Mouse (Mus musculus) stomach, postnatal 0 days (tissue): Measurements from ENCODE around the gene Cacna1g. TPM values are rescaled to one million over a fixed set of nuclear protein-coding genes. Genes with fewer than 3 reads are reported as not detected.

ENCODE experiments used
- ATAC-seq: fragments of 200-750 bp; cut with Nextera tagmentation; 2 replicates; pipeline ENCODE4 v1.8.0; 2017; ENCODE audit not compliant: low FRiP score, low TSS enrichment
- DNase-seq: peaks from one replicate; pipeline ENCODE4 v3.0.0-alpha.2; 2016; ENCODE audit warnings: low spot score
- H3K27ac ChIP-seq: fragments of 300-500 bp; sonication (generic); replicated peaks from 2 replicates; pipeline ENCODE4 v1.5.1; 2014; ENCODE audit warnings: mild to moderate bottlenecking, control low read depth
- H3K27me3 ChIP-seq: fragments of 300-500 bp; sonication (generic); 2 replicates; pipeline ENCODE4 v1.6.1; 2014; ENCODE audit warnings: low read length; ENCODE audit not compliant: control insufficient read depth, insufficient read depth
- H3K36me3 ChIP-seq: fragments of 300-500 bp; sonication (generic); 2 replicates; pipeline ENCODE4 v1.6.1; 2014; ENCODE audit warnings: low read length, mixed read lengths; ENCODE audit not compliant: control insufficient read depth, insufficient read depth
- H3K4me1 ChIP-seq: fragments of 300-500 bp; sonication (generic); replicated peaks from 2 replicates; pipeline ENCODE4 v1.6.1; 2014; ENCODE audit warnings: antibody characterized with exemption; ENCODE audit not compliant: control insufficient read depth, insufficient read depth
- H3K4me2 ChIP-seq: fragments of 300-500 bp; sonication (generic); replicated peaks from 2 replicates; pipeline ENCODE4 v1.6.1; 2014; ENCODE audit warnings: low read depth, mild to moderate bottlenecking, control low read depth, moderate library complexity
- H3K4me3 ChIP-seq: fragments of 300-500 bp; sonication (generic); 2 replicates; pipeline ENCODE4 v1.5.1; 2014; ENCODE audit warnings: low read depth, low read length, control low read depth
- H3K9ac ChIP-seq: fragments of 300-500 bp; sonication (generic); 2 replicates; pipeline ENCODE4 v1.6.1; 2014; ENCODE audit warnings: mild to moderate bottlenecking, low read length, control low read depth, mixed read lengths
- H3K9me3 ChIP-seq: fragments of 300-500 bp; sonication (generic); 2 replicates; pipeline ENCODE4 v1.6.1; 2016; ENCODE audit warnings: low read length; ENCODE audit not compliant: control insufficient read depth
- CTCF ChIP-seq: IDR thresholded peaks from 2 replicates; pipeline ENCODE4 v1.5.1; 2016; ENCODE audit warnings: antibody characterized with exemption, low read depth, mild to moderate bottlenecking, moderate library complexity
- EP300 ChIP-seq: optimal IDR thresholded peaks from 2 replicates; pipeline ENCODE3; 2016; ENCODE audit warnings: antibody characterized with exemption
- WGBS: fragments of 180-500 bp; shearing (Covaris S2); extraction: QIAGEN DNeasy Blood & Tissue Kit; methylation state at CpG from one replicate; pipeline ENCODE4 v1.1.7; 2014; 5-methylcytosine and 5-hydroxymethylcytosine counted together
- polyA plus RNA-seq: library from polyadenylated mRNA; unstranded; fragments of >200 nt; fragmentation: Nextera tagmentation; extraction: Ambion mirVana; gene quantifications from 2 replicates; pipeline ENCODE4 v1.2.1, GENCODE M21; 2015

The Cacna1g gene
- polyA plus RNA-seq, result 1.8 and 2.0 TPM in 2 replicates

DNA sequence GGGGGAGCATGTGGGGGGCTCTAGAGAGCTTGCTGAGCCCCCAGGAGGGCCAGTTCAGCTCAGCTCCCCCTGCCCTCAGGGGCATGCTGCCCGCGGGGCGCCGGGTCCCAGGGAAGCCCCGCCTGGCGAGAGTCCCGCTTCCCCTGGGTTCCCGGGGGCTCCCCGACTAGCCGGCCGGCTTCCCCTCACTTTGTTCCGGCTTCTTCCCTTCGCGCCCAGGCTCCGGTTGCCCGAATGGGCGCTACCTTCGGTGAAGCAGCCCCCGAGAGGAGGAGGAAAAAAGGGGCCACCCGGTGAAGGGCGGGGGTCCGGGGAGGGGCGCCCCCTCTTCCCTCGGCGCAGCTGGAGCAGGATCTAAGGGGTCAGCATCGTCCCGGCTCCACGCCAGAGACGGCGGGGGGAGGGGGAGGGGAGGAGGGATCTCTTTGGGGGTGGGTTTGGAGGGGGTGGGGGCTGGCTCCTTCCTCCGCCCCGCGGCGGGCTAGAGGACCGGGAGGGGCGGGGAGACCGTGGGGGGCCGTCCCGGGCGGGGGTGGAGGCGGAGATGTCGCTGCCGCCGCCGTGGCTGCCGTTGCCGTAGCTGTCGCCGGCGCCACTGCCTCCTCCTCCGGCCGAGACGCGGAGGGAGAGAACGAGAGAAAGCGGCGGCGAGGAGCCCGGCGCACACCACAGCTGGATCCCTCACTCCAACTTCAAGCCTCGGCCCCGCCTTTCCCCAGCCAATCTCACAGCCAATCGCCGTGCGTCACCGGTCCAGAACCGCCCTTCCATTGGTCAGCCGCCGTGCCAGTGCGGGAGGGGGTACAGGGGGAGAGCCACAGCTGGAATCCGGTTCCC lies at the start of gene Cacna1g:
Cacna1g (minus strand) TSS at position 492 of the 837 bp plus-strand sequence.
- ATAC-seq (peak; percentile 90), DNase-seq (peak; percentile 88)
- Histone ChIP-seq H3K9me3 (no peaks in the 10 kb centered on the region), H3K27ac (peak within 1 kb of the TSS; percentile 56), H3K27me3 (peaks cover 7% of the 10 kb centered on the region; the same call in 1 of the 2 replicates), H3K36me3 (no peaks in the 10 kb centered on the region), H3K4me2 (peak within 1 kb of the TSS; percentile 92), H3K9ac (peak within 1 kb of the TSS; percentile 67), H3K4me3 (peak within 1 kb of the TSS; percentile 61), H3K4me1 (peaks cover 6% of the 10 kb centered on the region)
- WGBS, result under 1% methylated on average over 41 of the region's 71 CpGs
- TF ChIP-seq CTCF (no peak), EP300 (no peak)

DNA sequence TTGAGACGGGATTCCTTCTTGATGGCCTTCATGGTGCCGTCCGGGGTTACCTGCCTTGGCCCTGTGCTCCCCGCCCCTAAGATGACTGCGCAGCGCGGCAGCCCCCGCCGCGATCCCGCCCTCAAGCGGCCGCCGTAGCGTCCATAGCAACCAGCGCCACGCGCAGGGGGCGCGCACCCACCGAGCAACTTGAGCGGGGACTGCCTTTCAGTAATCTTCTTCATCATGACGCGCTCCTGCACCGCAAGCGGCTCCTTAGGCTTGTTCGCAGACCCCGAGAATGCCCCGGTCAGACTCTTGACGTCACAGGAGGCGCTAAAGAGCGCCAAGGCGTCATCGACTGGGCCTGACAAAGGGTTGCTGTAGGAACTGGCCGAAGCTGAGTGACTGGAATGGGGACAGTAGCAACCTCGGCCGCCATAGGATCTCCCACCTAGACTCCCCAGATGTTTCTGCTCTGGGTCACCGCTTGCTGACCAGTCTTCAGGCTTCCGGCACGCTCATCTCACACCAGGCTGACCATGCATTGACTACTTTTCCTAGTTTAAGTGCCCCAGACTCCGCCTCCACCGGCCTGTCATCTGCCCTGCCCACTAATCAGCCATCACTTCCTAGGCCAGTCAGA lies 47.3 kb upstream of the Cacna1g start, which contains the start of gene Mycbpap:
Mycbpap (minus strand) TSS at position 524 of the 625 bp plus-strand sequence.
- Histone ChIP-seq H3K4me1 (0 out of 2 replicates have a peak, but pooled peaks cover 3% of the 10 kb centered on the region), H3K4me3 (peak within 1 kb of the TSS; percentile 53), H3K27me3 (no peaks in the 10 kb centered on the region), H3K9ac (peak within 1 kb of the TSS; percentile 70), H3K27ac (no peak within 1 kb of the TSS), H3K4me2 (peak within 1 kb of the TSS; percentile 82), H3K36me3 (no peaks in the 10 kb centered on the region), H3K9me3 (no peaks in the 10 kb centered on the region)
- DNase-seq (peak; percentile 72), ATAC-seq (peak; percentile 73)
- WGBS, result 2% methylated on average over 42 of the region's 42 CpGs
- TF ChIP-seq CTCF (peak; percentile 45), EP300 (no peak)

DNA sequence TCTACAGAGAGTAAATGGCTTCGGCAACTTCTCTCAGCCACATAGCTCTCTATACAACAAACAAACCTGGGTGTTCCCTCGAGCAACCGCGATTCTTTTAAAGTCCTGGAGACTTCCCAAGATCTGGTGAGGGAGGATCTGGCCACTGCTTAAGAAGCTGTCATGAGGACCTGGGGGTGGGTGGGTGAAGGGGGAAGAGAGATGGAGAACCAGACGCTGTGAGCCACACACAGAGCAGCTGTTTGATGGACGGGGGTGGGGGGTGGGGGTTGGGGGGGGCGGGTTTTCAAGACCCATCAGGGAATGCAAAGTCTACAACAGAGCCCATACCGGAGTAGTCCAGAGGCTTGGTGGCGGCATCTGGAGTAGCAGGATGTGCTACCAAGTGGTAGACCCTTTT lies 39.5 kb upstream of the Cacna1g start:
- no peak for DNase-seq
- no peaks in the 10 kb centered on the region for H3K36me3 ChIP-seq
- no peak overlapping the region for H3K4me3 ChIP-seq
- peak; percentile 10; the same call in 1 of the 2 replicates for ATAC-seq
- 19% methylated on average over 9 of the region's 9 CpGs for WGBS
- TF ChIP-seq CTCF, result no peak
- TF ChIP-seq EP300, result no peak
- H3K27me3 ChIP-seq, result no peaks in the 10 kb centered on the region
- H3K27ac ChIP-seq, result no peak overlapping the region
- no peak overlapping the region for H3K4me2 ChIP-seq
- H3K4me1 ChIP-seq, result no peaks in the 10 kb centered on the region
- no peaks in the 10 kb centered on the region for H3K9me3 ChIP-seq
- no peak overlapping the region for H3K9ac ChIP-seq

DNA sequence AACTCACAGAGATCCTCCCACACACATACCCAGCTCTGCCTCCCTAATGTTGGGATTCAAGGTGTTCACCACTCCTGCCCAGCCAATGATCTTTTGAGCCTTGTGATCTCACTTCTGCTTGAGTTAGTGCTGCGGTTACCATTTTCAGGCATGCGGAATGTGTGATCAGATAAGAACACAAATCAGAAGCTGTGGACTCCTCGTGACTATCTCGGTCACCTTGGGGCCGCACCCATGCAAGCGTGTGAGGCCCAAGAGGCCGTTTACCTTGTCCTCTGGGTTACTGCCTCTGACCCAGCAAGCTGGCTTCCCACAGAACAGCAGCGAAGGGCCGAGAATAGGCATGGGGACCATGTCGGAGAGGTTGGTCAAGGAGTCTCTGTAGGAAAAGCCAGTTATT lies 35.0 kb upstream of the Cacna1g start:
- Histone ChIP-seq H3K36me3 (no peaks in the 10 kb centered on the region), H3K27ac (peak overlapping the region; percentile 5; the same call in 1 of the 2 replicates), H3K4me1 (no peaks in the 10 kb centered on the region), H3K9me3 (no peaks in the 10 kb centered on the region), H3K4me2 (no peak overlapping the region), H3K27me3 (no peaks in the 10 kb centered on the region), H3K9ac (no peak overlapping the region), H3K4me3 (no peak overlapping the region)
- DNase-seq, result peak; percentile 75
- no peak for TF ChIP-seq CTCF
- no peak for TF ChIP-seq EP300
- peak; percentile 86 for ATAC-seq
- WGBS, result 60% methylated on average over 10 of the region's 10 CpGs

DNA sequence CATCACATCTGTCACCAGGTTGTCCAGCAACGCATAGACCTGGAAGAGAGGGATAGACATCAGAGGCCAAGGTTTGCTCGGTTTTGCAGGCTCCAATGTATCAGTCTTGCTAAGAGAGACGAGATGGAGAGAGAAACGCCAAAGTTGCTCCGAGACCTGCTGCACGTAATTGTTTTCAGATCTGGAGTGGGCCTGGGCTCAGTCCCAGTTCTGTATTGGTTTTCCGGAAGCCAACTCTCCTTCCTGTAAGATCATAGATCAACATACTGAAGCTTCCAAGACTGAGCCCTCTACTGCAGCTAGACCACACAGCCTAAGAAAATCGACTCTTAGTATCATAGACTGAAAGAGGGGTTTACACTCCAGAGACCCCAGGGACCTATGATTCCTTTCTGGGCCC lies 27.5 kb upstream of the Cacna1g start:
- Histone ChIP-seq H3K36me3 (no peaks in the 10 kb centered on the region), H3K27me3 (no peaks in the 10 kb centered on the region), H3K4me2 (no peak overlapping the region), H3K4me1 (0 out of 2 replicates have a peak, but pooled peaks cover 3% of the 10 kb centered on the region), H3K27ac (no peak overlapping the region), H3K9ac (no peak overlapping the region), H3K4me3 (no peak overlapping the region), H3K9me3 (no peaks in the 10 kb centered on the region)
- WGBS, result 85% methylated on average over 8 of the region's 8 CpGs
- ATAC-seq, result no peak
- TF ChIP-seq CTCF (no peak), EP300 (no peak)
- DNase-seq, result no peak
